Mouse (Mus musculus): ENCODE results near the gene Vax2.

The Vax2 gene

DNA sequence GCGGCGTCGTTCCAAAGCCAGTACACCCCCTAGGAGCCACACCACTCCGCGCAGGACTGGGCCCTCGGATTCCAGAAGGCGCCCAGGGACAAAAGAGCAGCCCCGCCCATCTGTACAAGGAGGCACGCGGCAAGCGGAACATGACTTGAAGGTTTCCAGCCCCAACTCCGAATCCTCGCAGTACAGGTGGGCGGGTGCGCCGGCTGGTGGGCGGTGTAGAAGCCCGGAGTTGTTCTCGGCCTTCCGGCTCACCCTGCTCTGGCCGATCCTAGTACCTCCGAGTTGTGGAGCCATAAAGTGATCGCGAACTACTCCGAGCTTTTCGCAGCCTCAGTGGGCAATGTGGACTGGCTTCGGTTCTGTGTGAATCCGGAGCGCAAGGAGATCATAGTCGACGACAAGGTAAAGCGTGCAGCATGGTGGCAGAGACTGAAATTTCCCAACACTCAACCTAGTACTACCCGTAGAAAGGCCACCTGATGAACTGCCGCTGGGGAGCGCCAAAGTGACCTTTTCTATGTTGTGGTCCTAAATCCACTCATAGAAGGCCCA is 51.9 kb downstream of the Vax2 start:
- no peak for DNase-seq (ENCODE audit: low spot score)

DNA sequence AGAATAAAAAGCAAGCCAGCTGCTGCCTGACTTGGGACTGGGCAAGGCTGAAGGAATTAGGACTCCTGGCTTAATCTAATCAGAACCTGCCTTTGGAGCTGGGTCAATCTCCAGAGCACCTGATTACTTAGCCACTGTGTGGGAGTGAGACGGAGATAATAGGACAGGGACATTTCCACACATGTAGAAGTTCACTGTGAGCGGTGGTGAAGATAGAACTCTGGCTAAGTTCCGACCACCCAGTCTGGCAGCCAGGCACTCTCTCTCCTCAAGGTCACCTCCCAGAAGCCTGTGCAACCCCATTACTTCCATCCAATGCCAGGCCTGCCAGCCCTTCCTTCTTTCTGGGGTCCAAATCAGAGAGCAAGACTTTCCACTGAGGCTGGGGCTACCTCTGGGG is 55.9 kb downstream of the Vax2 start:
- no peak for DNase-seq (ENCODE audit: low spot score)

DNA sequence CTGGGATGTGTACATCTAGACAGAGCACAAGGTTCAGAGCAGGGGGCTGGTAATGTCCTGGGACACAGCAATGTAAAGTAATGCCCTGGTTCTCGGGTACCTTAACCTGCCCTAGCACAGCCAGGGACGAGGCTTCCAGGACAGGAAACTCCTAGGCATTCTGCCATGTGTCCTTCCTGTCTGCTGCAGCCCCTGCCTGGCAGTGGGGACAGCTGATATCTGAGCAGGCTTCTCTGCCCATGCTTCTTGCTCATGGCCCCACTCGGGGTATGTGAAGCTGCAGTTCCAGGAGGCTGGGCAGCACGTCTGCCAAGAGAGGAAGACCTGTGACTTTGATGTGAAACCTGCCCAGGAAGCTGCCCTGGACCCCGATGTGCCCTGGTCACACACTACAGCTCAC is 57.4 kb downstream of the Vax2 start:
- DNase-seq (ENCODE audit: low spot score) = no peak

DNA sequence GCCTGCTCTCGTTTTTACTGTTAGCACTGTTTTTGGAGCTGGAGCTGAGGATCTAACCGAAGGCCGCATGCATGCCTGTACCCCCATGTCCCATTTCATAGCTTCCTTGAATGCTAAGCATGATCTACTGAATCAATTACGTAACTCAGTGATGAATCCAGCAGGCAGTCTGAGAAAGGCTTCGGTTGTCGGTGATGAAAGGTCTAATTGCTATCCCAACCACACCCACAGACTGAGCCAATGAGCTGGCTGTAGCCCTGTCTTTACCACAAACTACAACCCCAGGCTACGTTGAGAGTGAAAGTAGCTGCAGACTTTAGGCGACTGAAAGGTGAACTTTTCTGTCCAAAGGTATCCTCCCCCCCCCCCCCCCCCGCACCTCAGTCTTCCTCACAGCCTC is 63.1 kb downstream of the Vax2 start:
- DNase-seq (ENCODE audit: low spot score) = no peak

DNA sequence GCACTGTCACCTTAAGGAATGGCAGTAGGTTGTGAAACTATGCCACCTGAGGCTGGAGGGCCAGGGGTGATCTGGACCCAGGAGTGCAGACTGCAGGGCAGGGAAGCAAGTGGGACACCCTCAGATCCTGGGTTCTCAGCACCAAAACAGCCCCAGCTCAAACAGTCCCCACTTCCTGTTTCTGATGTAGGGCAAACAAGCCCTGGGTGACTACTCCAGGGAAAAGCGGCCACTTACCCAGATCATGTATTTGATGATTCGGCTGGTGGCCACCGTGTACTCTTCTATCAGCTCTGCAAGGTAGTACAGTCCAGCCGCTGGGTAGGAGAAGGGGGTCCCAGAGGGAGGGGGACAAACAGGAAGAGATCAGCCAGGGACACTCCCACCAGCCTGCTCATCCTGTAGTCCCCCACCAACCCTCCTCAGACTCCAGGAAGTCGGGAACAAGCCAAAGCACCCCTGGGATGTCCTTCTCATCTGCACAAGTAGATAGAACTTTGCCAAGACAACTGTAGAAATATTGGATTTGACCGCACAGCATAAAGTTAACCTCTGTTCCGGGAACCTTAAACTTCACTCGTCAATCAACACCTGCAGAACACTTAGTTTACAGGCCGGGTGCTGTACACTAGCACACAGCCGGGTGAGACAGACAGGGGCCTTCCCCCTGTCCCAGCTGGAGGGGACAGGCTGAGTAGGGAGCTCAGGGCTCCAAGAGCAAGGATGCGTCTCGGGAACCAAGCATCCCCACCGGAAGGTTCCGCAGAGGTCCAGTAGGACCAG is 63.9 kb downstream of the Vax2 start:
- no peak for DNase-seq (ENCODE audit: low spot score)

DNA sequence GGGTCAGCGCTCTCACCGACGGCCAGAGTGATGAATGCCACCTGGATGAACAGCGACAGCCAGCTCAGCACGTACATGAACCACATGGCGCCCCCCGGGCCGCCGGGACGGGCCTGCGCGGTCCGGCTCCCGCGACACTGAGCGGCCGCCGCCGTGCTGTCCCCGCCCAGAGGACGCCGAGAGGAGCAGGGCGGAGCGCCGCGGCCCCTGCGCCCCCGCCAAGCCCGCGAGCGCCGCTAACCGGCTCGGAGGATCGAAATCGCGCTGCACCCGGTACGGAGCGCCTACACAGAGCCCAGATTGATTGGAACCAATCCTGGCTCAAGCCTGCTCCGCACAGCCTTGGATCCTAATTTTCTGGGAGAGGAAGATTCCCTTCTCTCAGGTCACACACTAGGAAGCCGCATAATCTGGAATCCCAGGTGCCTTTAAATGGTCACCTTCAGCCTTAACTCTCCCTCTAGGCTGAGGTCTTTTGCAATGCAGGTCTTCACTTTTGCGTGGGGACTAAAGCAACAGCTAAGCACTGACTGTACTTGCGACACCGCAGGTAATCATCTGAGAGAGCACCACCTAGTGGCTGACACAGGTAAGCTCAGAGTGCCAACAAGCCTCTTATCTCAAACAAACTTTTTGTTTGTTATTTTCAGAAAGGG is 64.7 kb downstream of the Vax2 start, which contains the start of gene Tex261:
TSS of gene Tex261 (minus strand) at position 176 of the 656 bp plus-strand sequence.
- DNase-seq (ENCODE audit: low spot score) = peak; percentile 56

DNA sequence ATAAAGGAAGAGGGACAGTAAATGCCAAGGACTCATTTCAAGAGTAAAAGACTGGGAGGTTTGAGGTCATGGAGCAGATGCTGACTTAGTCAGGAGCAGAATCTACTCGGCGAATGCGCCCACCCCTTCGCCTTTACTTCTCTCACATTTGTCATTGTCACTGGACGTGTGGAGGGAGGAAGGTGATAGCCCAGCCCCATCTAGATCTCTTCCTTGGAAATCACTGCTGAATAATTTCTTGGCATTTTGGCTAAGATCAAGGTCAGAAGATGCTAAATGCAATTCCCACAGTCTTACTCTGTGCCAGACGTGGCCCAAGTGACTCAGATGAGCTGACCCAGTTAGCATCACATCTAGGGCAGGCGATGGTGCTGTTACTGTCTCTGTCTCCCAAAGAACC is 67.2 kb downstream of the Vax2 start:
- no peak for DNase-seq (ENCODE audit: low spot score)

DNA sequence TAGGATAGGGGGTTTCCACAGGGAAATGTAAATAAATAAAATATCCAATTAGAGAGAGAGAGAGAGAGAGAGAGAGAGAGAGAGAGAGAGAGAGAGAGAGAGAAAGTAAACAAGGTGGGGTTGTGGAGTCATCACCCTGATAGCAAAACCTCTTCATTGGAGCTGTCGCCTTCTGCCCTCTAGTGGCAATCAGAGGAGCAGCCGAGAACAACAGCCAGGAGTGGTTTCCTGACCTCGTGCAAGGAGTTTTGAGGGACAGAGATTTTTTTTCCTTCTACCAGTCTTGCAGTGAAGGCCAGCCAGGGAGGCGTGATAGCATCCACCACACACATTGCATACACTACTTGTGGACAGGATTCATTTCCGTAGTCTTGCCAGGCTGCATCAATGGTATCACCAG is 68.0 kb downstream of the Vax2 start:
- DNase-seq (ENCODE audit: low spot score) = no peak

DNA sequence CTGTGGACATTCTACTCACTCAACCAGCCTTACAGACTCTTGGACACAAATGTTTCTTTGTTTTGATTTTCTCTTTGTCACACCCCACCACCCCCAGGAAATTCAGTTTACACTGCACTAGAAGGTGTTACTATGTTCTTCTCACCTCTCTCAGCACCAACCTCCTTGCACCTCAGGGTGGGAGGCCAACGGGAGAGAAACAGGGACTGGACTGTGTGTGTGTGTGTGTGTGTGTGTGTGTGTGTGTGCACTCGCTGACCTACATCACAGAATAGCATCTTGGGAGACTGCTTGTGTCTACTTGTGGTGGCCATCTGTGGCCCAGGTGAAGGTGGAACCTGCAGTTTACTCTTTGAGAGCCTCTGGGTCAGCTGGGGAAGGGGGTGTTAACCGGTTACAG is 75.4 kb downstream of the Vax2 start:
- DNase-seq (ENCODE audit: low spot score) = no peak
